ENCODE assay signal across 8 mouse cellular contexts in genomic region chr11:96622782-96623181, GRCm38 (mm10).
DNase-seq lines count a peak whose midpoint lies in the region; ATAC-seq and TF ChIP-seq lines count a peak whose summit lies in the region.

No protein-coding gene starts in this region.

- no peak for ATAC-seq in heart, embryonic 16.5 days (replicated peaks; ENCODE audit: extremely low read depth, insufficient read depth, low FRiP score)
- peak; percentile 54; the same call in 1 of the 2 replicates for ATAC-seq in neural tube, embryonic 11.5 days (ENCODE audit: insufficient read depth, low FRiP score, low TSS enrichment)
- ATAC-seq in frontal cortex, adult (ENCODE audit: low TSS enrichment) = no peak

- H3K4me3 ChIP-seq in layer of hippocampus, adult 2 months = no peak overlapping the region
- H3K4me3 ChIP-seq in heart, embryonic 16.5 days (ENCODE audit: low read length) = no peak overlapping the region
- H3K4me3 ChIP-seq in neural tube, embryonic 11.5 days (ENCODE audit: low read depth, low read length) = no peak overlapping the region

- no peaks in the 10 kb centered on the region for H3K36me3 ChIP-seq in heart, embryonic 16.5 days (ENCODE audit: control insufficient read depth, insufficient read depth)
- H3K36me3 ChIP-seq in neural tube, embryonic 11.5 days (ENCODE audit: control insufficient read depth, insufficient read depth, low read length) = no peaks in the 10 kb centered on the region

- no peaks in the 10 kb centered on the region for H3K9me3 ChIP-seq in heart, embryonic 16.5 days (replicated peaks; ENCODE audit: control insufficient read depth, low read length)
- H3K9me3 ChIP-seq in neural tube, embryonic 11.5 days (ENCODE audit: control insufficient read depth, low read length) = no peaks in the 10 kb centered on the region

- H3K27me3 ChIP-seq in heart, embryonic 16.5 days (ENCODE audit: control insufficient read depth, insufficient read depth, low read length) = peaks cover 39% of the 10 kb centered on the region
- H3K27me3 ChIP-seq in neural tube, embryonic 11.5 days (ENCODE audit: control insufficient read depth, insufficient read depth, low read length) = no peaks in the 10 kb centered on the region

- H3K27ac ChIP-seq in layer of hippocampus, adult 2 months = no peak overlapping the region
- no peak overlapping the region for H3K27ac ChIP-seq in heart, embryonic 16.5 days (ENCODE audit: low read length)
- peak overlapping the region; percentile 49 for H3K27ac ChIP-seq in neural tube, embryonic 11.5 days (ENCODE audit: low read depth, low read length)

- H3K4me2 ChIP-seq in heart, embryonic 16.5 days (ENCODE audit: low read depth, low read length) = peak overlapping the region; percentile 6; the same call in 1 of the 2 replicates
- H3K4me2 ChIP-seq in neural tube, embryonic 11.5 days (ENCODE audit: low read depth) = peak overlapping the region; percentile 24

- TF ChIP-seq CTCF in layer of hippocampus, adult 2 months (conservative IDR thresholded peaks at IDR 0.05) = peak; percentile 58

- DNase-seq in layer of hippocampus, adult 2 months (ENCODE audit: low spot score in 2 of 2) = no peak
- no peak for DNase-seq in layer of hippocampus, adult 9-10 months (ENCODE audit: low spot score)
- DNase-seq in adrenal gland, postnatal 14 days = peak; percentile 84
- peak; percentile 31 for DNase-seq in large intestine, adult 2 months (ENCODE audit: low read depth, low spot score)
- peak; percentile 74 for DNase-seq in neural tube, embryonic 11.5 days (ENCODE audit: low spot score)
- DNase-seq in left cerebral cortex, adult 9 months (ENCODE audit: low spot score in 2 of 2) = no peak

- WGBS in heart, embryonic 16.5 days = 10% methylated on average over 9 of the region's 9 CpGs
- WGBS in large intestine, adult 2 months = 11% methylated on average over 9 of the region's 9 CpGs
- WGBS in neural tube, embryonic 11.5 days = 9% methylated on average over 9 of the region's 9 CpGs

- peaks cover 6% of the 10 kb centered on the region for H3K4me1 ChIP-seq in heart, embryonic 16.5 days (ENCODE audit: control insufficient read depth, insufficient read depth, low read length)
- H3K4me1 ChIP-seq in neural tube, embryonic 11.5 days (ENCODE audit: control insufficient read depth, insufficient read depth, low read length) = peaks cover 40% of the 10 kb centered on the region

- H3K9ac ChIP-seq in heart, embryonic 16.5 days (ENCODE audit: low read length) = no peak overlapping the region
- H3K9ac ChIP-seq in neural tube, embryonic 11.5 days (ENCODE audit: low read length) = peak overlapping the region; percentile 12; the same call in 1 of the 2 replicates

Comparison
In these comparisons a context has a peak if more than half of its experiments do, and no peak if none do; other contexts are left out.
1. DNase-seq: peak in adrenal gland, postnatal 14 days (single experiment), large intestine, adult 2 months (single experiment) and neural tube, embryonic 11.5 days (single experiment); none in layer of hippocampus, adult 2 months (0 of 2), layer of hippocampus, adult 9-10 months (single experiment) and left cerebral cortex, adult 9 months (0 of 2).